Mouse (Mus musculus): ENCODE measurements at regions not wholly inside any gene's neighbourhood (a gene's known extent, or its start where the extent isn't known, plus 50 kb on each side); places are given as distances from the start of the nearest gene placed in this dataset.
A peak's percentile ranks its signal among the peaks of the same experiment; 100 is the strongest.

DNA sequence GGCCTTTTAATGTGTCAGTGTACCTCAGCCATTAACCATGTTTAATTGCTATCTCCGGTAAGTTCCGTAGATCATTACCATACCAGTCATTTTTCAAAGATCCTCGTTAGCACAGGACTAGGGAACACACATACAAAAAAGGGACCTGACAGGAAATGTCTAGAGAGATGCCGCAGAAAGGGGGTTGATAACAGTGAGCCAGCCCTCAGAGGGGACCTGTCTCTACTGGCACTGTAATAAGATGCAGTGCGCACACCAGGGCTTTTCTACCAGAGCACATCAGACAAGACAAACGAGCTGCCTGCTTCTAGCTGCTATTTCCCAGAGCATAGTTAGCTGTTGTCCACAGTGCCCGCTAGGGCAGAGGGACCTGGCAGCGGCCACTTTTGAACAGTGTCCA, 199.1 kb downstream of the Sox11 start:
- no peak for DNase-seq (ENCODE audit: low read depth, low spot score)

DNA sequence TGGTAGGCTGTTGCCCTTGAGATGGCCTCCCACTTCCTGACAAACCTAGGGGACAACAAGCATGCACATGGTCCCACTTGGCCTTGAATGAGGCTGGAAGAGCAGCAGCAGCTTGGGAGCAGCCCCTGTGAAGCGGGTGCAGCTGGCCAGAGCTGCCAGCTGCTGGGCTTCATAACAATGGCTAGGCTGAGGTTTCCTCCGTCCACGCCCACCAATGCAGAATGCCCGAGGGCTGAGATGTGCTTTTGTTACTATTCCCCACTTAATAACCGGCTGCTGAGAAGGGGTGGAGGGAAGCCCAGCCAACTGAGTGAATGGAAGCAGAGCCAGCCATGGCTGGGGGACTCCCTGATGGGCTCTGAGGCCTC, 202.1 kb downstream of the Sox11 start:
- DNase-seq (ENCODE audit: low read depth, low spot score), result peak; percentile 19

DNA sequence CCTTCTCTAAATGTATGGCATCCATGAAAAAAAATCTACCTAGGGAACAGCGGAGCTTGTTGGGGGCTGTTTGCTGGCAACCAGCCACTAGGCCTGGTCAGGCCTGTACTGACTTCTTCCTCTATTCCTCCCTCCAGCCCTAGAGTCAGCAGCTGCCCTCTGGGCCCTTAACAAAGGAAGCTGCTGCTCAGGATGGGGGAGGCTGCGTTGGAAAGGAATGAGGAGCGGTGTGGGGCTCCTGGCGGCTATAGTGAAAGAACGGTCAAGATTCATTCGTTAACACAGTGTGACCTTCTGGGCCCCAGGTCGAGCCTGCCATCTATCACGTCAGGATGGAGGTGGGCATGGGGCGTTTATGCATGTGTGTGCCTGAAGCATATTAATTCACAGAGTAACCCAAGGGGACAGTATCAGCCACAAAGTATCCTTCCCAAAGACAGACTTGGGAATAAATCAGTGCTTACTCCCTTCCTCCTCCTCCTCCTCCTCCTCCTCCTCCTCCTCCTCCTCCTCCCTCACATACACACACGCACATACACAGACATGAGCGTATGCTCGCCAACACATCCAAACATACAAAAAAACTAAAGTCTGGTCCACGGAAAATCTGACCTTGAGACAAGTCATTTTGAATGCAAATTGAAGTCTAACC, 202.6 kb downstream of the Sox11 start:
- no peak for DNase-seq (ENCODE audit: low read depth, low spot score)

DNA sequence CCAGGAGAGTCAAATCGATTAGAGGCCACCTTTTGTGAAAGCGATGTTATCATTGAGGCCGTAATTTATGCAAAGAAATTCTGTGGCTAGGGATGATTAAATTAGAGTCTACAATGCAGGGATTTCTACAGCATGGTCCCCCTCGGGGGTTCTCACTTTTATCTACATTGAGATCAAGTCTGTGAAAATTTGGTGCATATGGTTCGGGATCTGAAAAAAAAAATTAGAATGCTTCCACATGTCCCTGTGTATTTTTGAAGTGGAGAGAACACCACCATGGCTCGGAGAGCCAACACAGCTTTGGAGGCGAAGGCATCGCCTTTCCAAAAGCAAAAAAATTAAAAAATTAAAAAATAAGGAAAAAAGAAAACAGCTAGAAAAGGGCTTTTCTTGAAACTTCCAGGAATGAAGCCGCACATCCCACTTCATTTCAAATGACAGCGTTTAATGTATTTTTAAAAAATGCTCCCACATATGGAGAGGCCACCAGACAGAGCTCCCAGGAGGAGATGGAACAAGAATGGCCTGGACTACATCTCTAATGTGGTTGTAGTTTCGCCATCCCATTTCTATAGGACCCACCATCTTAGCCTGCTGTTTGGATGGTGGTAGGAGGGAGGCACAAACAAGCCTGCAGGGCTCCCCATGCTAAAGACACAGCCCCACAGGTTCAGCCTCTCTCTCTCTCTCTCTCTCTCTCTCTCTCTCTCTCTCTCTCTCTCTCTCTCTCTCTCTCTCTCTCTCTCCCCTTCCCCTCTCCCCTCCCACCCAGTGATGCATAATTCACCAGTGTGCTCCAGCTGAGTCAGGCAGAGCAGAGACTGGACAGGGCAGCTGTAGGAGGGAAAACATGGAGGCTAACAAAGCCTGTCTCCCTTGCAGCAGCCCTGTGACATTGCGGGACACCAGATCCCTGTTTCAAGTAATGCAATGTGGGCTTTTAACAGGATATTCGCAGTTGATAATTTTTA, 203.4 kb downstream of the Sox11 start:
- DNase-seq (ENCODE audit: low read depth, low spot score), result peak; percentile 43

DNA sequence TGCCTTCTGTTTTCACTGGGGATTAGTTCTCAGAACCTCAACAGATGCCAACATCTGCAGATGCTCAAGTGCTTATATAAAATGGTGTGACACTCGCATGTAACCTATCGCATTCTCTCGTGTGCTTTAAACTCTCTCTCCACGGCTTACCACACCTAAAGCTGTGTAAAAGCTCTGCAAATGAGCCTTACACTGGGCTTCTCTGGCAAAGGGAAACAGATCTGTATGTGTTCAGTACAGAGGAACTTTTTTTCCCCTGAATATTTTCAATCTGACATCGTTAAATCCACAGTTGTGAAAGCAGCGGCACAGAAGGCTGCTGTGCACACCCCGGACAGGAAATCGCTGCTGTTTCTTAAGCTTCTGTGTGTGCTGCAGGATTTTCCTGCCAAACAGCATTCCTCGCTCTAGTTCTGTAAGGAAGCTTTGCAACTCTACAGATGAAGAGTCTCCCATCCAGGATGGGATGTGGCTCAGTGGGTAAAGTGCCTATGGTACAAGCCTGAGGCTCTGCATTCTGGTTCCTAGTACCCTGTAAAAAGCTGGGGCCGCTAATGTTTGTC, 206.3 kb downstream of the Sox11 start:
- DNase-seq (ENCODE audit: low read depth, low spot score), result peak; percentile 60

DNA sequence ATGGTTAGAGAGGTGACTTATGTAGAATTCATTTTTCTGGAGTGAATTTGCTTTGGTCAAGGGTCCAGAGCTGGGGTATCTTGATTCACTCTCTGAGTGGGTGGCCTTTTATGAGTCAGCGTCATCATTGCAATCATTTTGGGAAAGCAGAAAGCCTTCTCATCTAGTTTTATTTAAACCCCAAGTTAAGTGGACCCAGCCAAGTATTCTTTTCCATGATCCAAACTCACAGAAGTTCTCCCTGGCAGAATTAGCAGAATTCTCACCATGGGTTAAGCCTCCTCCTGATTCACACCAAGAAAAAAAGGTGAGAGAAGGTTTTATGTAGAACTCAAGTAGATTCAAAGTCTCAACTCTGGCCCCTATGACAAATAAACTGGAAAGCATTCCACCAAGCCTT, 211.8 kb downstream of the Sox11 start:
- DNase-seq (ENCODE audit: low read depth, low spot score), result peak; percentile 46

DNA sequence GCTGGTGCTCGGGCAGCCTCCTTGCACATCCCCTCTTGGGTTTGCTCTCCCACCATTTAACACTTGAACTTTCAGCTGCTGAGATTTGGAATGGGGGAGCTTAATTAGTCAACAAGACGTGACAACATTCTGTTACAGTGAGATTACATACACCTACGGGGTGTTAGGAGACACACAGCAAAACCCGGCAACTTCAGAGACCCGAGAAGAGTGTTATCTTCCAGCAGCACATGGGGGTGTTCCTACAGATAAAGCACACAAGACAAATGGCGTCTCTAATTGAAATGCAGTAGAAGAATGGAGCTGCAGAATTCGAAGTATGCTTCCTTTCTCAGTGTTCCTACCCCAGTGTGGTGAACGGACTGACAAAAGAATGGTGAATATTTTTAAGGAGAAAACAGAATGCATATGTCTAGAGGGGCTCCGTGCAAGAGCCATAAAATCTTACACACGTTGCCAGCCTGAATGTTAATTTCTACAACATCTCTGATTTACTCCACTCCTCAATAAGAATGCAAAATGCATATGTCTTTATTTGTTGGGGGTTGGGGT, 215.2 kb downstream of the Sox11 start:
- peak; percentile 45 for DNase-seq (ENCODE audit: low read depth, low spot score)

DNA sequence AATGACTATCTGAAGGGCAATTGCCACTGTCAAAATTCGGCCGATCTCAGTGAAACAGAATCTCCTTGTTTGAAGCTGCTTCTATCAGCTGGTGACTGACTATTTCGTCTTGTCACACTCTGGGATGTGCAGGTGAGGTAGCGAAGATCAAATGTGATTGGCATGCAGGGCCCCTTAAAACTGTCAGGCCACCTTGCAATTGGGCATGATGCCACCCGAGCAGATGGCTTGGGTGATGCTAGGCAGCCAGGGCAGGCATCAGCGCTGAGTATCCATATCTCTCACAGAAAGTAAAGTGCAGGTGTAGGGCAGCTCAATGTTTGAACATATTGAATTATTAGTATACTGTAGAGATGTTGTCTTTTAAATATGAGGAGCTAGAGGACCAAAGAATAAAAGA, 223.8 kb downstream of the Sox11 start:
- DNase-seq (ENCODE audit: low read depth, low spot score), result peak; percentile 40

DNA sequence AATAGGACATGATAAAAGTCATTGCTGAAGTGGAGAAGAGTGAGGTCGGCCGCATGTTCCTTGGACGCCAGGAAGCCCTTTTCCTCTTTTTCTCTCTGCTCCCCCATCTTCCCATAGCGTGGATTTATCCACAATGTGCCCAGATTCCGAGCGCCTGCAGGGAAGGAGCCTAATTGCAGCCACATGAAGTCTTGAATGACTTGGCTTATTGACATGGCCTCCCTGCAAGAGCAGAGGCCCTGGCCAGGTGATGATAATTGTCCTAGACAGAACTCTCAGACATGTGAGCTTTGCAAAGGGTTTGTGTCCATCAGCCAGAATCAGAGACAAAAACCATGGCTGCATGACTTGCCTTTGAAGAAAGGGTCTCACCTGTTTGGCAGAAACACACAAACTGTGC, 227.0 kb downstream of the Sox11 start:
- DNase-seq (ENCODE audit: low read depth, low spot score), result no peak

DNA sequence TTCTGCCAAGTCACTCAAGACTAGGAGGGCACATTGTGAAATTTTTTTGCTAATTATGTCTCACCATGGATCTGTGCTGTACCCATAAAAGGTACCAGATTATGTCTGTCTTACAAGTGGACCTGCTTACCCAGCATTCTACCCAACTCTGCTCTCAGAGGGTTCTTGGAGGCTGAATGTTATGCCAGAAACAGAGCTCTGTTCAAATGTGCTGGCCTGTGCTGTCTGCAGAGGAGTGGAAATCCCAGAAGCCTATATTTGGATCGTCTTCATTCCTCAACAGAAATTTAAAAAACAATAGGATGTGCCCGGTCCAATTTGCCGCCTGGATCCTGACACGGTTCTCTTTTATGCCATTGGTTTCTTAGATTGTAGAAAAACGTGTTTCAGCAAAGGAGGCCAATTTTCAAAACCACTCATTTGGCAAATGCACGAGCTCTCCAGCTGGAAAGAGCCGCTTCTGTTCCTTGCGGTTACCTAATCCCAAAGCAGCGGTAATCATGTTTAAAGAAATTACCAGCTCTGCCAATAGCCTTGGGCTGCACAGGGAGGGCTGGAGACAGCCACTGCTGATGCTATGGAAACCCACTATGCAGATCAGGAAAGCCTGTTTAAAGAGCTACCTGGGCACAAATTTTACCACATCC, 237.3 kb downstream of the Sox11 start:
- peak; percentile 78 for DNase-seq (ENCODE audit: low read depth, low spot score)

DNA sequence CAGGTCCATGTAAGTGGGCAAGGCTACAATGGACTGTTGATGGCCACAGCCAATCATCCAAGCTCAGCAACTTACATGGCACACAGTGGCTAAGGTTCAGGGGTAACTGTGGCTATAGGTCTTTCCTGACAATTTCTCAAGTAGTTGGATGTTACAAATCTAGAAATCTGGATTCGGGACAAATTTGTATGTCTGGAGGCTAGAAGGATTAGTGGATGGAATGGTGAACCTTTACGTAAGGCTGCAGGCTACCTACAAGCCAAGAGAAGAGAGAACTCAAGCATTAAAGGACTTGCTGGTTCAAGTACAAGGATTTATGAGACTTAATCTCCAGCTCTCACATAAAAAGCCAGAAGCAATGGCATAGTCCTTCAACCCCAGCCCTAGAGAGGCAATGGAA, 239.4 kb downstream of the Sox11 start:
- no peak for DNase-seq (ENCODE audit: low read depth, low spot score)

DNA sequence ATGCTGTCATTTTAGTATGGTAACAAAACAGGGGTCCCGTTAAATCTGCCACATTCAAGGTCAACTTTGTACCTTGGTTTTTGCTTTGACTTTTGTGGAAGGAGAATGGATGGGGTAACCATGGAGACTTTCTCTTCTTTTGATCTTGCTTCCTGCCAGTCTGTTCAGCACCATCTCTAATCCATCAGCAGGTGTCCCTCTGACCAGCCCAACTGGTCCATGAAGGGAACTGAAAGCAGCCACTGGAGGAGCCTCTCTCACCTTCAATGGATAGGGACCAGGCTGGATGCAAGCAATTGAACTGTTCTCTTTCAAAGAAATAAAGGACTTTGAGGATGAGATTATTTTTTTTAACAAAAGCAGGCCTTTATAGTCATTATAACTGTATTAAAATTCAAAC, 253.2 kb downstream of the Sox11 start:
- DNase-seq (ENCODE audit: low read depth, low spot score), result no peak

DNA sequence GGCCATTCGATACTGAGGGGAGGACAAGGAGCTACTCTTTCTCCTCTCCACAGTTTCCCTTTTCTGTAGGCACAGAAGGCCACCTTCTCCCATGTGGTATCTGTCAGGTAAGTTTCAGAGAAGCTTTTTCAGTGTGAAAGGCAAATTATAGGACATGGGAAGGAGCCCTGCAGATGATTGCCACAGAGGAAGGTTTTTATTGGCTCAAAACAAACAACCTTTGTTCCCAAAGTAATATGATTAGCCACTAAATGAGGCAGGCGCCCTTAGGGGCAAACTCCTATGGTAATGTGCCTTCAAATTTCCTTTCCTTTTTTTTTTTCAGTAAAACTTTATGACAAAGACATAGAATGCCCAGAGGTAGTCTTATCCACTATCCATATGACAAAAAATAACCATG, 256.5 kb downstream of the Sox11 start:
- DNase-seq (ENCODE audit: low read depth, low spot score), result no peak

DNA sequence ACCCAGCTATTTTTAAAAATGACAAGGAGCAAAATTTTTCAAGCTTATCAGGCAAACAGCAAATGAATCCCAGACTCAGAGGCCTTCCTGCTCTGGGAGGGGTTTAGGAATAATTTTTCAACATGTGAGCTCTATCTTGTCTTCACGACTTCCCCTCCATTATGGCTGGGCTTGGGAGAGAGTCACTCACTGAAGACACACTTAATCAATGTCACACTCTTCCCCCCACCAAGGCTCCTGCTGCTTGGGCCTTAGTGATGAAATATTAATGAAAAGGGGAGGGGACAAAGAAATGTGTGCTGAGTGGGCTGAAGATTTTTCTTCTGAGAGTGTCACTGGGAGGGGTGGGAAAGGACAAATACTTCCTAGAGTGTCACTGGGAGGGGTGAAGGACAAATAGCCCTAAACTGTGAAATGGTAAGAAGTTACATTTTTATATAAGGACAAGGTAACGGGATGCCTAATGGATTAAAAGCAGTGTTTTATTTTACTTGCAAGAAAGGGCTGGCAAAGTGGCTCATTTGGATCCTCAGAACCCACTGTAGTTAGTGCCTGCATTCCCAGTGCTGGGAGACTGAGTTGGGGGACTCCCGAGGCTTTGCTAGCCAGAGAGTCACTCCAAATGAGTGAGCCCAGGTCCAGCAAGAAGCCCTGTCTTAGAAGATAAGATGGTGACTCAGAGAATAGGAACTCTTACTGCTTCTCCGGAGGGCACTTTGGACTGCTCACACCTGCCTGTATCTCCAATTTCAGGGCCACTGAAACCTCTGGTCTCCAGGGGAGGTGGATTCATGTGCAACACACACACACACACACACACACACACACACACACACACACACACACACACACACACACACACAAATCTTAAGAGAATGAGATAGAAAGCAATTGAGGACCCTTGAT, 258.5 kb downstream of the Sox11 start:
- no peak for DNase-seq (ENCODE audit: low read depth, low spot score)

DNA sequence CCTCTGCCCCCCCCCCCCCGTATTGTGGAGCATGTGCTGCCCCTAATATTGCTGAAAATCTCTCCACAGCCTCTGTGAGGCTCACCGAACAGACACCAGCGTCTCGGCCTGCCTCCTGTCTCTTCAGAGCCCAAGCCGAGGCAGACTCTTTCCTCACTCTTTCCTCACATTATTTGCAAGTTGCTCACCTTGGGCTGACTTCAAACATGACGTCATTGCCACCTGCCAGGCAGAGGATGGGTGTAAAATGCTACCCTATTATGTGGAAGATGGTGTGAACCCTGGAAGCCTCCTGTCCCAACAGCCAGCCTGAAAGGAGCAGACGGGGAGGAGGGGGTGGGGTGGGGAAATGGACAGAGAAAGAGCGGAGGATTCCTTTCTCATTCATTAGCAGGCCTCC, 259.3 kb downstream of the Sox11 start:
- DNase-seq (ENCODE audit: low read depth, low spot score), result peak; percentile 64

DNA sequence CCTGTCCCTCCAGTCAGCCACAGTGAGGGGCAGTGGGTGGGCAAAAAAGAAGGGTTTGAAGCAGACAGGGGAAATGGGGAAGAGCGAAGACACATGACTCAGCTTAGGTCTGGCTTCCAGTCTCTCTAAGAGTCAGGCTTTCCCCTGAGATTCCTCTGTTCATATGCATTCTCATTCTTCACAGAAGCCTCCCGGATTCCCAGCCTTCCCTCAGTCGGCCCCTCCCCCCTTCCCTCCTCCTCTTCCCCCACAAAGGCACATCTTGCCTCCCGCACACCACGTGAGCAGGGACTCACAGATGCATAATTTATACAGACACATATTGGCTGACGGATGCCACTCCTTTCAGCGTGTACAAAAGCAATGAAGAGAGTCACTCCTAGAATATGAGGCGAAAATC, 259.8 kb downstream of the Sox11 start:
- DNase-seq (ENCODE audit: low read depth, low spot score), result peak; percentile 92

DNA sequence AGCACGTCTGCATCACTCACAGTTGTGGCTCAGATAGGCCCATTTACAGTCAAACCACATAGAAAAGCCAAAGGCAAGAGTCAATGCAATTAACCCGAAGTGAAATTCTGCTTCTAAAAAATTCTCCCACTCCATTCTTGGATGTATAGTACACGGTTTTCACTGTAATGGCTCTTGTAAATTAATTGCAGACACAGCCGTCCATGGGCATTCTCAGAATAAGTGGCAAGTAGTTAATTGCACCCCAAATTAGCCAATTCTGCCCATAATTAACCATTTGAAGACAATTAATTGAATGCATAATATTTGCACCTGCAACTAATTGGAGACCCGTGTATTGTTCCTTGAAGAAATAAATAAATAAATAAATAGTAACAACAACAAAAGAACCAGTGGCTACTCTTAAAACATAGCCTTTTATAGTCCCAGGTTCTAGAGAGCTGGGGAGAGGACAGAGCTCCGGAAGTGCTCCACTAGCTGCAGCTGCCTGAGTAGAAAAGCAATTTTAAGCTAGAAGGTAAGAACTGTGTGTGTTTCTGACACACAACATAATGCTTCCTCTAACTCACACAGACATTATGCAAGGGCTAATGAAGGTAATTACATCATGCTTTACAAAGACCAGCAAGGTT, 266.2 kb downstream of the Sox11 start:
- no peak for DNase-seq (ENCODE audit: low read depth, low spot score)

DNA sequence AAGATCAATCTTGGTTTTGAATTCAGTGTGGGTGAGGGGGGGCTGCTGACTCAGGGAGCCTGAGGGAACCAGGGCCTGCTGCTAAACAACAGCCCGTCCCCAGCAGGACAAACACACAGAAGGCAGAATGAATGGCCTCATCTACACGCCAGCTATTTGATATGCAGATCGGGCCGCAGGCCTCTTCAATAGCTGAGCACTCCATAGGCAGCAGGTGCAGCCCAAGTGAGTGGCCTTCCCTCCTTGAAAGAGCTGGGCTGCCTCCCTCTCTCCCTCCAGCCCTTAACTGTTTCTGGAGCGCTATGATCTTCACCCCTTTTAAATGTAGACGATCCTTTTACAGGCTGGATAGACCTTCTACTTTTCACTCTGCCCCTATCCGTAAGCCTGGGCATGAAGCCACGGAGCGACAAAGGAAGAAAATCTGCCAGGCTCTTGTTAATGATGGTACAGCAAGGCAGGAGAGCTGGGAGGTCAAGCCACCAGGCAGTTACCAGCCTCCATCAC, 277.3 kb downstream of the Sox11 start:
- peak; percentile 27 for DNase-seq (ENCODE audit: low read depth, low spot score)

DNA sequence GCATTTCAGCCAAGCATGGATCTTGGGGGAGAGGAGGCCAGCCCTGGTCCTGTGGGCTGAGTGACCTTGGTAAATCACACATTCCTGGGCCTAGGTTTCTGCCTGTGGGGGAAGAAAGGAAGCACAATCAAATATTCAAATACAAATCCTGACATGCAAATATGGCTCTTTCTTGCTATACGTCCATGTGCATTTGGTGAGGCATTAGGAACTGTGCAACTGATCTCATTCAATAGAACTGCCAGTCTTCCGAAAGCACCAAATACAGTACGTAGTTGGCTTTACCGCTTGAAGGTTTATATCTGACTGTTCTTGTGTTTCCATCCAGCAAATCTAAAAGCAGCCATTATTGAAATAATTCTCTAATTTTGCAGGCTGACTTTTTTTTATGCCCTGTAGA, 278.9 kb downstream of the Sox11 start:
- DNase-seq (ENCODE audit: low read depth, low spot score), result no peak

Data from brain, adult 2 months (tissue).